Mouse (Mus musculus) myocyte (in vitro differentiated cells): ENCODE data around the gene Cgnl1. TPM values are rescaled to one million over a fixed set of nuclear protein-coding genes. Genes with fewer than 3 reads are reported as not detected.

Experiments
- H3K27me3 ChIP-seq: one replicate; pipeline ENCODE4 v1.6.1; 2011; ENCODE audit not compliant: control insufficient read depth, insufficient read depth, insufficient read length
- H3K36me3 ChIP-seq: one replicate; pipeline ENCODE4 v1.6.1; 2011; ENCODE audit not compliant: control insufficient read depth, insufficient read depth
- H3K4me2 ChIP-seq: one replicate; pipeline ENCODE4 v1.6.1; 2011; ENCODE audit warnings: low read depth, control low read depth
- H3K4me3 ChIP-seq: one replicate; pipeline ENCODE4 v1.5.1; 2011; ENCODE audit warnings: mild to moderate bottlenecking, control low read depth, moderate library complexity
- H3K79me2 ChIP-seq: one replicate; pipeline ENCODE4 v1.6.1; 2011; ENCODE audit not compliant: control insufficient read depth, insufficient read depth
- H3ac ChIP-seq: one replicate; pipeline ENCODE4 v1.6.1; 2011; ENCODE audit not compliant: control insufficient read depth, insufficient read length
- CEBPB ChIP-seq: IDR thresholded peaks from 2 replicates; pipeline ENCODE4 v1.6.1; 2011; ENCODE audit warnings: mild to moderate bottlenecking, moderate library complexity; ENCODE audit not compliant: poor library complexity, insufficient read depth, severe bottlenecking
- E2F4 ChIP-seq: IDR thresholded peaks from one replicate; pipeline ENCODE4 v1.6.1; 2011; ENCODE audit warnings: mild to moderate bottlenecking, control low read depth, moderate library complexity; ENCODE audit not compliant: insufficient read depth
- MAX ChIP-seq: IDR thresholded peaks from one replicate; pipeline ENCODE4 v1.6.1; 2011; ENCODE audit warnings: low read depth, mild to moderate bottlenecking, control low read depth
- MYOD1 ChIP-seq, 3 experiments: IDR thresholded peaks; one replicate each; pipeline ENCODE4 v1.6.1; 2011; ENCODE audit warnings: control low read depth in 2 of 3, low read depth in 2 of 3, mild to moderate bottlenecking in 2 of 3, moderate library complexity in 1 of 3; ENCODE audit not compliant: insufficient read length in 2 of 3, control insufficient read depth in 1 of 3
- MYOG ChIP-seq, 3 experiments: IDR thresholded peaks; one replicate each; pipeline ENCODE4 v1.6.1; 2011; ENCODE audit warnings: control low read depth in 2 of 3, low read depth in 2 of 3, mild to moderate bottlenecking in 2 of 3; ENCODE audit not compliant: insufficient read length in 2 of 3, control insufficient read depth in 1 of 3, insufficient read depth in 1 of 3
- POLR2A ChIP-seq: IDR thresholded peaks from one replicate; pipeline ENCODE4 v1.6.1; 2011; ENCODE audit warnings: low read depth, mild to moderate bottlenecking, control low read depth, moderate library complexity; ENCODE audit not compliant: insufficient read length
- POLR2AphosphoS2 ChIP-seq: IDR thresholded peaks from one replicate; pipeline ENCODE4 v1.6.1; 2011; ENCODE audit warnings: low read depth, control low read depth; ENCODE audit not compliant: insufficient read length
- REST ChIP-seq: IDR thresholded peaks from one replicate; pipeline ENCODE4 v1.6.1; 2011; ENCODE audit warnings: mild to moderate bottlenecking, control low read depth, moderate library complexity; ENCODE audit not compliant: insufficient read depth, insufficient read length
- SRF ChIP-seq: IDR thresholded peaks from one replicate; pipeline ENCODE4 v1.6.1; 2011; ENCODE audit warnings: low read depth; ENCODE audit not compliant: control insufficient read depth, insufficient read length
- TCF12 ChIP-seq: IDR thresholded peaks from one replicate; pipeline ENCODE4 v1.6.1; 2011; ENCODE audit warnings: mild to moderate bottlenecking, control low read depth; ENCODE audit not compliant: poor library complexity, insufficient read depth, severe bottlenecking
- TCF3 ChIP-seq: IDR thresholded peaks from one replicate; pipeline ENCODE4 v1.6.1; 2011; ENCODE audit warnings: low read depth, control low read depth; ENCODE audit not compliant: insufficient read length
- USF1 ChIP-seq: IDR thresholded peaks from one replicate; pipeline ENCODE4 v1.6.1; 2011; ENCODE audit warnings: low read depth, mild to moderate bottlenecking, control low read depth, moderate library complexity
- polyA plus RNA-seq: library from polyadenylated mRNA; unstranded; fragments of >200 nt; fragmentation: generic; extraction: Trizol; gene quantifications from one replicate; pipeline ENCODE4 v1.2.1, GENCODE M21; 2012; ENCODE audit warnings: missing spikeins

The Cgnl1 gene
- polyA plus RNA-seq, 1 experiment: 3.7 TPM

DNA sequence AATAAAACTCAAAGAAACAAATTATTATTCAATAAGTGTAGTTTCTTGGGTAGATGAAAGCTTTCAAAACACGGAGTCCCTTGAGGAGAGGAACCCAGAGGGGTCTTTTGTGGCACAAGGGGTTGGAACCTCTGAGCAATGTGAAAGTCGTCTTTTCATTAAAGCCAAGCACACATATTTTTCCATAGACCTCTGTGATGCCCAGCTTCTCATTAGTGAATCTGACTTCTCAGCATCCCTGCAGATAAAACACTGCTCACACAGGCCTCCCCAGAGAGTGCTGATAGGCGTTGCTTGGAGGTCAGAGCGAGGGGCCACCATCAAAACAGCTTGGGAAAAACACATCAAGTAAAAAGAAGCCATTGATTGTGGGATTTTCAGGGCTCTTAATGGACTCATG is 41.5 kb upstream of the Cgnl1 start:
- Histone ChIP-seq H3K4me3 (no peak overlapping the region), H3ac (no peak overlapping the region), H3K36me3 (no peaks in the 10 kb centered on the region), H3K27me3 (no peaks in the 10 kb centered on the region), H3K4me2 (no peak overlapping the region), H3K79me2 (no peaks in the 10 kb centered on the region)
- TF ChIP-seq POLR2AphosphoS2 (no peak), CEBPB (no peak), SRF (no peak), MYOD1 (IDR thresholded peaks at IDR 0.05; ENCODE audit: control insufficient read depth in 1 of 3, insufficient read length in 2 of 3, low read depth in 2 of 3) (no peak), E2F4 (no peak), USF1 (no peak), MYOG (IDR thresholded peaks at IDR 0.05; ENCODE audit: control insufficient read depth in 1 of 3, insufficient read depth in 1 of 3, insufficient read length in 2 of 3, low read depth in 2 of 3) (no peak), TCF12 (no peak), MAX (no peak), TCF3 (no peak), REST (no peak), POLR2A (no peak)

DNA sequence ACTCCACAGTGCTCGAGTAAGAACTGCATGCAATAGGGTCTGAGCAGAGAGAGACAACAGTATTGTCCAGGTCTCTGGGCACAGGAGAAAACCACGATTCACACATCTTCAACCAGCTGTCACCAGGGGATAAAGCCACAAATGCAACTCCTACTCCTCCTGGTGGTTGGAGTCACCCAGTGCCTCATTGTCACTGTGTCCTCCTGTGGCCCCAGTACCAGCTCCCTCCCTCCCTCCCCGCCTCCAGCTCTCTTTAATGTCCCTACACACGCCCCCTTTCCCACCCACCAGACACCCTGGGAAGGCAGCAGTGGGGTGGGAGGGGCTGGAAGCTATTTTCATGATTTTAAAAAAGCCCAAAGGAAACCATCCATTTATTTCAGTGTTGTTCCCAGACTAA is 41.0 kb upstream of the Cgnl1 start:
- Histone ChIP-seq H3K4me3 (no peak overlapping the region), H3K27me3 (no peaks in the 10 kb centered on the region), H3K79me2 (no peaks in the 10 kb centered on the region), H3K4me2 (no peak overlapping the region), H3K36me3 (no peaks in the 10 kb centered on the region), H3ac (no peak overlapping the region)
- TF ChIP-seq USF1 (no peak), POLR2A (no peak), MYOG (IDR thresholded peaks at IDR 0.05; ENCODE audit: control insufficient read depth in 1 of 3, insufficient read depth in 1 of 3, insufficient read length in 2 of 3, low read depth in 2 of 3) (peak in 2 of 3 experiments; percentile 15 to 47), POLR2AphosphoS2 (no peak), SRF (no peak), TCF3 (no peak), TCF12 (no peak), MAX (no peak), E2F4 (no peak), REST (no peak), MYOD1 (IDR thresholded peaks at IDR 0.05; ENCODE audit: control insufficient read depth in 1 of 3, insufficient read length in 2 of 3, low read depth in 2 of 3) (peak in 2 of 3 experiments; percentile 15 to 48), CEBPB (no peak)

DNA sequence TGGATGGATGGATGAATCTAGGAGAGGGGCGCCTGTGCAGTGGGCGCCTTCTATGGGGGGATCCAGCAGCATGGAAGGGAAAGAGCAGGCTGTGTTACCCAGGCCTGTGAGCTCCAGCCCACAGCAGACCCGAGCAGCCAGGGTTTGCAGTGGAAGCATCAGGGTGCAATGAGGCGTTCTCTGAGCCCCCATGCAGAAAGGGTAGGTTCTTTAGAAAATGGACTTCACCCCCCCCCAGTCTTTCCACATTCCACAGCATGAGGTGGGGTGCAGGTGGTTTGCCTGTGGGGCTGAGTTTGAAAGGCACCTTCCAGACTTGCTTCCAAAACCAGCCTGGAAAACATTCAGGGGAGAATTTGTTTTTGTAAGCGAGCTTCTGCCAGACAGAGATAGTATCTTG is 40.0 kb upstream of the Cgnl1 start:
- TF ChIP-seq TCF3 (no peak), MYOD1 (IDR thresholded peaks at IDR 0.05; ENCODE audit: control insufficient read depth in 1 of 3, insufficient read length in 2 of 3, low read depth in 2 of 3) (no peak), MAX (no peak), MYOG (IDR thresholded peaks at IDR 0.05; ENCODE audit: control insufficient read depth in 1 of 3, insufficient read depth in 1 of 3, insufficient read length in 2 of 3, low read depth in 2 of 3) (no peak), SRF (no peak), CEBPB (no peak), USF1 (no peak), E2F4 (no peak), TCF12 (no peak), REST (no peak), POLR2AphosphoS2 (no peak), POLR2A (no peak)
- Histone ChIP-seq H3K79me2 (no peaks in the 10 kb centered on the region), H3K36me3 (no peaks in the 10 kb centered on the region), H3K4me2 (no peak overlapping the region), H3ac (no peak overlapping the region), H3K27me3 (no peaks in the 10 kb centered on the region), H3K4me3 (no peak overlapping the region)

DNA sequence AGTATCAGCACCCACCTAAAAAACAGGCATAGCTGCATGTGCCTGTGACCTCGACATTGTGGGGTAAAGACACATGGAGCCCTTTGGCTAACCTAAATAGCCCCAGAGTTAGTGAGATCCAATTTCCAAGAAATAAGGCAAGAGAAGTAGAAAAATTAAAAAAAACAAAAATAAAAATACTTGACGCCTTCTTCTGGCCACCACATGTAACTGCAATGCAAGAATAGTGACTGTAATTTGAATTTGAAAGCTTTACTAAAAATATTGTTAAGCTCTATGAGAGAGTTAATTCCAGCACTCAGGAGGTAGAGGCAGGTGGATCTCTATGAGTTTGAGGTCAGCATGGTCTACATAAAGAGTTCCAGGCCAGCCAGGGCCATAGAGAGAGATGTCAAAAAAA is 39.3 kb upstream of the Cgnl1 start:
- no peak overlapping the region for H3K4me3 ChIP-seq
- no peak for TF ChIP-seq TCF12
- no peak for TF ChIP-seq MYOD1 (IDR thresholded peaks at IDR 0.05; ENCODE audit: control insufficient read depth in 1 of 3, insufficient read length in 2 of 3, low read depth in 2 of 3)
- no peak for TF ChIP-seq SRF
- no peak for TF ChIP-seq MYOG (IDR thresholded peaks at IDR 0.05; ENCODE audit: control insufficient read depth in 1 of 3, insufficient read depth in 1 of 3, insufficient read length in 2 of 3, low read depth in 2 of 3)
- no peak for TF ChIP-seq USF1
- TF ChIP-seq E2F4: no peak
- TF ChIP-seq MAX: no peak
- TF ChIP-seq POLR2A: no peak
- TF ChIP-seq CEBPB: no peak
- no peak for TF ChIP-seq TCF3
- no peak for TF ChIP-seq POLR2AphosphoS2
- H3K79me2 ChIP-seq: no peaks in the 10 kb centered on the region
- no peak overlapping the region for H3K4me2 ChIP-seq
- H3K27me3 ChIP-seq: no peaks in the 10 kb centered on the region
- H3K36me3 ChIP-seq: no peaks in the 10 kb centered on the region
- no peak overlapping the region for H3ac ChIP-seq
